Mouse (Mus musculus) urinary bladder, postnatal 10 days (tissue): ENCODE data around the gene Gm2888.
"Not testable (repeated sequence)": the region's sequence is repeated elsewhere in the genome, so short reads cannot be mapped to it uniquely, and the experiment has no call there.

ENCODE experiments used
- DNase-seq: peaks from one replicate; pipeline ENCODE4 v3.0.0; 2022; ENCODE audit warnings: low spot score

Gm2888 gene

DNA sequence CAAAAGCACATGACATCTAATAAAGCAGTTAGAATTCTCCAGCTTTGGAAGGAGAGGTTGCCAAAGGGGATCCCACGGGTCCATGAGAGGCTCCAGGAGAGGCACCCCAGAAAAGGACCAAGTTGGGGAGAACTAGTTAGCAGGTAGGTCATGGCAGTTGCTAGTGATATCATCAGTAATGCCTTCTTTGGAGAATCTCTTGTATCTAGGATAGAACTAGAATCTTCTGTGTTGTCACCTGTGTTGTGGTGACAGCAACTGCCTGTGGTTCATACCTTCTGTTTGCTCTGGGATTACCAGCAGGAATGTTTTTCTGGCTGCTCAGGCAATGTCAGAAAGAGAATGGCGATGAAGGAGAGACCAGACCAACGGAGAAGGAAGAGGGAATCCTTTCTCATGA, at the start of gene Gm2888:
TSS of gene Gm2888 (plus strand) at position 301 of the 400 bp plus-strand sequence.
- DNase-seq, result not testable (repeated sequence)

DNA sequence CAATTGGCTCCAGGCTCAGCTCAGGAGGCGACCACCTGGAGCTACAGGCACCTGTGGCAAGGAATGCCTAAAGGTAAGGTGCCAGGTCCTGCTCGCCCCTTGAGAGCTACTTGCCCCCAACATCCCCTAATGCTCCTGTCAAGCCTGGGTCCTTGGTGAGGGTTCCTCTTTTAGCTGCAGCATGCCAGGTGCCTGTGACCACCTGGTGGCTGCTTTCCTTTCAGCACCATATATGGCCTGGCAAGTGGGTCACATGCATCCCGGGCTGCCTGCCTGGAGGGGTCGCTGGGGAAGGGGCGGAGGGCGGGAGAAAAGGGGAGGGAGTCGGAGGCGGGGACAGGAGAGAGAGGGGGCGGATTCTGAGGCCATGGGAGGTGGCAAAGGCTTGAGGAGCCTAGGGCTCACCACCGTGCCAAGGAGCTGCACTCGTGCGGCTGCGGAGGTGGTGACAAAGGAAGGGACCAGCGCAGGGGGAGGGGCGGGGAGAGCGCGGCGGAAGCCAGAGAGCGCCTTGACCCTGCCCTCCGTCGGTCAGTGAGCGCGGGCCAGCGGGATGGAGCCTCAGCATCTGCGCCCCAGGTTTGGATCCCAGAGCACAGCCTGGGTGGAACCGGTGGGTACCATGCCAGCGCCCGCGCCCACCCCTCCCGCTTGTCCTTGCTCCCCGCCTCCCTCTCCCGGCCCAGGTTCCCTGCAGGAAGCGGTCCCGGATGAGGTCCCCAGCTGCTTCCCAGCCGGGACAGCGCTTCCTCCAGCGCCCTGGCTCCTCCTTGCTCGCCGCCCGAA, 19.1 kb downstream of the Gm2888 start, which contains the start of gene Gm2897:
TSS of gene Gm2897 (plus strand) at position 559 of the 786 bp plus-strand sequence.
- not testable (repeated sequence) for DNase-seq

GRCm38 (mm10) chr14:3049513-3049800, 19.7 kb downstream of the Gm2888 start:
- DNase-seq, result not testable (repeated sequence)

DNA sequence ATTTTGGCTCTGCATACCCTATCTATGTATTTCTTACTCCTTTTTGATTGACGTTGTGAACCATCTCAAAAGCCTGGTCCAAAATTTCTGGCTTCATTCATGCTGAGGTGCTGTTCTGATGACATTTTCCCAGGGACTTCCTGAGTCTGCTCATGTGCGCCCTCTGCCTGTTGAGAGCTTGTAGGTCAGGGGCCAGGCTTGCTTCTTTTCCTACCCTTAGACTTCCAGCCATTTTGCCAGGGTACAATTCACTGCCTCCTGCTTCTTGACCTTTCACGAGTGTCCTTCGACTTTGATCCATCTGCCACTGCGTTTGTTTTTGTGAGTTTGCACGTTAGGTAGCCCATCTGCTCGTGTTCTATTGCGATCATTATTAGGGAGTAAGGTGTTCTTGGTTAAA, 20.3 kb downstream of the Gm2888 start:
- not testable (repeated sequence) for DNase-seq
